Mouse (Mus musculus): ENCODE measurements around the gene Il27ra. TPM values are rescaled to one million over a fixed set of nuclear protein-coding genes. Genes with fewer than 3 reads are reported as not detected.
A peak's percentile ranks its signal among the peaks of the same experiment; 100 is the strongest.

Il27ra gene
- total RNA-seq, 2 experiments from 2014 or later: 0.49 to 0.52 TPM

DNA sequence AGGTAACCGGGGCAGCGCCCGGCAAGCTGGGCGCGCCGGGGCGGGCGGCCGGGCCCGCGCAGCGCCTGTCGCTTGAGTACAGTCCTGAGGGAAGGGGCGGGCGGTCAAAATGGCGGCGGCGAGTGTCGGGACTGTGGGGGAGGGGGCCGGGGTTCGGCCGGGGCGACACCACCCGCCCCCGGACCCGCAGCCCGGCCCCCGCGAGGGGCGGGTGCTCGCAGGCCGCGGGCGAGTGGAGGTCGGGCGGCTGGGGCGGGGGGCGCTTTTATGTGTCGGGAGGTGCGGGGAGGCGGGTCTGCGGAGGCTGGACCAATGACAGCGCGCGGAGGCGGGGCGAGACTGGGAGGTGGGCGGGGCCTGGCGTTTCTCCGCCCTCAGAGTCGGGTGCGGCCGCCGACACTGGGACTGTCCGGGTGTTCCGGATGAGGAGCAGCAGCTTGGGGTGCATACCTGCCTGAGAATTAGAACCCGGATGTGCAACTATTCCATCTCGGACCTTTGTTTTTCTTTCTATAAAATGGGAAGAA lies 24.7 kb upstream of the Il27ra start:
- intact Hi-C loops (cut with DNase I): loop anchor here (5.0 kb wide), 1 partner anchor 55 kb away; the partner anchor contains the start of gene 2210011C24Rik
- peak; percentile 94 for DNase-seq (ENCODE audit: low spot score in 2 of 2)

DNA sequence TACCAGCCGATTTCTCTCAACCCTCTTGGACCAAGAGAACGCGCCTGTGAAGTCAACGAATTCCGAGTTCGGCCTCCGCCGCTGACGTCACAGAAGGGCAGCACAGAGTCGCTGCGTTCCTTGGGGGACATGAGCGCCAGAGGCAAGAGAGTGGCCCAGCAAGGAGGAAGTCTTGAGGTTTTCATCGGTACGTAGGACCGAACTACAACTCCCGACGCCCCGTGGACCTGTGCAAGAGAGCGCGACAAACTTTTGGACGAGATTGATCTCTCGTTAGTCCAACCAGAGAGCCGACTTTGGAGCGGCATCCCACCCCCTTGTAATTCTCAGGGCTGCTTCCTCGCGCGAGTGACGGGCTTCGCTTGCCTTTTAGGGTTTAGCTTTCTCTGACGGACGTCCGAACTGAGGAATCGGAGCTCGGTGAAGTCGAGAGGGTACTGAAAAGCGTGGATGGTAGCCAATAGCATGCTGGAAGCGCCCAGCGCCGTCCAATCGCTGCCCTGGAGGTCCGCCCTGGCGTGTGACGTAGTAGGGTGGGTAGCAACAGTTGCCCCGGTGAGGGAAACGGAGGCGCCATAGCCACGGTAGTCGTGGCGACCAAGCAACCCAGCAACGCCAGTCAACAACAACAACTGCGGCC lies 24.0 kb upstream of the Il27ra start, which contains the start of gene Rfx1:
Gene Rfx1, plus strand, starts transcription at position 544 of the 640 bp plus-strand sequence.
- peak; percentile 99 to 100 for DNase-seq (ENCODE audit: low spot score in 2 of 2)
- intact Hi-C loops (cut with DNase I): loop anchor here (5.0 kb wide), 1 partner anchor 54 kb away; the partner anchor contains the start of gene 2210011C24Rik

DNA sequence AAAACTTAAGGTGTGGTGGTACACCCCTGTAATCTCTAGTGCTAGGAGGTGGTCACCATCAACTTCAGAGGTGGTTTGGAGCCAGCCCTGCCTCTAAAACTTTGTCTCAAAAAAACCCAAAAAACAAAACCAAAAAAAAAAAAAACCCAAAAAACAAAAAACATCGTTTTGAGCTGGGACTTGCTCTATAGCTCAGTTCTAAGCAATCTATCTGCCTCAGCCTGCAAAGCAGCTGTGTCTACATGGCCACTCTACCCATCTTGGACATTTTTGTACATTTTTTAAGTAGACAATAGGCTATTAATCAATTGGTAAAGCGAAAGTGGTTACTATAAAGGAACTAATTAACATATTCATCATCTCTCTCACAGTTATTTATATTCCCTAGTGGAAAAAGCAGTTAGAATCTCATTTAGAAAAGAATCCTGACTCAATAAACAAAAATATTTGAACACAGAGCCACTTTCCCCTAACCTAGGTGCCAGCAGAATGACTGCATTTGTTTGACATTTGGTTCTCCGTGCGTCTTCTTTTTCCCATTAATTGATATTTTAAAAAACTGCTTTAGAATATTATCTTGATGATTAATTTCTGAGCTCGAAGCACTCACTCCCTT lies 23.2 kb upstream of the Il27ra start:
- no peak for DNase-seq (ENCODE audit: low spot score in 2 of 2)
- intact Hi-C loops (cut with DNase I): loop anchor here (5.0 kb wide), 1 partner anchor 53 kb away; the partner anchor contains the start of gene 2210011C24Rik

DNA sequence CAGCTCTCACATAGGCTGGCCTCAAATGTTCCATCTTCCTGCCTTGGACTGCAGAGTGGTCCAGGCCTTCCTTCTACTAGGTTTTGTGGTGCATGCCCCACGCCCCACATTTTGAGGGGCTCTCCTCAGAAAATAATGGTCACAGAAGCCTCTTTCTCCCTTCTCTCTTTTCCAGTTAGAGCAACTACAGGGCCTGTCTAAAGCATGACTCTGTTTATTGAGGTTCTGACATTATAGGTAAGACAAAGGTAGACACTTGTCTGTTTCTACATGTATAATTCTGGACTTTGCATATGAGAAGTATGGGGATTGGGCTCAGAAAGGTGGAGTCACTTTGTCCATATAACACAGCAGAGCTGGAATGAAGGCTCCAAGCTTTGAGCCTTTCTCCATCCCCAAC lies 22.6 kb upstream of the Il27ra start, which contains the start of gene Gm10643:
Gene Gm10643, minus strand, starts transcription at position 101 of the 400 bp plus-strand sequence.
- DNase-seq (ENCODE audit: low spot score in 2 of 2): no peak
- intact Hi-C loops (cut with DNase I): loop anchor here (5.0 kb wide), 1 partner anchor 53 kb away; the partner anchor contains the start of gene 2210011C24Rik

DNA sequence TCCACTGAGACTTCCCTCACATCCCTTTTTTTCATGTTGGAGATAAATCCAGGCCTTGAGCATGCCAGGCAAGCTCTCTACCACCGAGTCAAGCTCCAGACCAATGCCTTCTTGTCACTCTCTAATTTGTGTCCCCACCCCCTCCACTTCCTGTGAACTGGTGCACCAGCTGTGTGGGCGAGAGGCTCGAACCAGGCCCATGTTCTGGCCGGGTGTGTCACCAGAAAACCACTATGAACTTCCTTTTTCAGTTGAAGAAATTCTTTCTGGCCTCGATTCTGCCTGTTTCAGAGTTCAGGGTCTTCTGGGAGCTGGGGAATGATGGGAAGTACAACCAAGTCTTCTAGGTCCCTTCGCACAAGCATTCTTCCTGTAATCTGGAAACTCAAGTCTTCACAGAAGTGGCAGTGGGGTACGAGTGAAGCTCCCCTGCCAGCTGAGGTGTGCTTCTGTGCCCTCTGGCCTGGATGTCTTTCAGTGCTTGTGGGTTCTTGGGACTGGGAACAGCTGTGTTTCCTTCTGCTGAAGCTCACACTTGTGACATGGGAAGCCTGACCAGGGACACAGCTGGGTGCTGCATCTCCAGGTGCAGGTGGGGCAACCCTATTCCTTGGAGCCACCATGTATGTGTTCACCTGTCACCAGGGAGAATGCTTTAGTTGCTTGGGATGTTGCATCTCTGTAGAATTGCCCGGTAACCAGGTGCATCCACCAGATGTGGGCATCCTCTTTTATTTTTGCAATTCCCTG lies 21.6 kb upstream of the Il27ra start:
- no peak for DNase-seq (ENCODE audit: low spot score in 2 of 2)
- intact Hi-C loops (cut with DNase I): no loop called here

DNA sequence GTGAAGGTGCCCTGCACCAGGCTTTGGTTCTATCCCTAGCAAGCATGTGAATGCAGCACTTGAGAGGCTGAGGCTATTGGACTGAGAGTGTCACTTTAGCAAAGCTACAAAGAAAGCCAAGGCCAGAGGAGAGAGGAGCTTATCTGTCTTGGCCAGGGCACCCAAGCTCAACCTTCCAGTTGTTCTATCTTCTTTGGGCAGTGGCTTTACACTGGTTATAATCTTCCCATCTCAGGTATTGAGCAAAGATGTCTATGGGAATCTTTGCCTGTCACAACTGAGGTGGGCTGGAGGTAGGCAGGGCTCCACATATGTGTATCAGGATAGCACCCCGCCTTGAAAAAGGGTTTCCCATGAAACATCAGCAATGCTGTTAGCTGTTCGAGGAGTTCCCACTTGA lies 17.9 kb upstream of the Il27ra start:
- no peak for DNase-seq (ENCODE audit: low spot score in 2 of 2)
- intact Hi-C loops (cut with DNase I): no loop called here

DNA sequence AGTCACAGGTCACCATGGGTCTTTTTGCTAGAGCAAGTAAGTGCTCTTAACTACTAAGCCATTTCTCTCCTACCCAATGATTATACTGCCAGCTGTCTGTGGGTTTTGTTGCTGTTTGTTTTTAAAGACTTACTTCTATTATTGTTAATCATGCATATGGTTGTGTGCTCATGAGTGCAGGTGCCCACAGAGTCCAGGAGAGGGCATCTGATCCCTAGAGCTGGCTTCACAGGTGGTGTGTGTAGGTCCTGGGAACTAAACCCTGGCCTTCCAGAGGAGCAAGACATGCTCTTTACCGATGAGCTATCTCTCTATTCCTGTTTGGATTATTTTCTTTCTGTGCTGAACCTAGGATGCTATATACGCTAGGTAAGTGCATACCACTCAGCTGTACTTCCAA lies 16.8 kb upstream of the Il27ra start:
- no peak for DNase-seq (ENCODE audit: low spot score in 2 of 2)
- intact Hi-C loops (cut with DNase I): no loop called here

DNA sequence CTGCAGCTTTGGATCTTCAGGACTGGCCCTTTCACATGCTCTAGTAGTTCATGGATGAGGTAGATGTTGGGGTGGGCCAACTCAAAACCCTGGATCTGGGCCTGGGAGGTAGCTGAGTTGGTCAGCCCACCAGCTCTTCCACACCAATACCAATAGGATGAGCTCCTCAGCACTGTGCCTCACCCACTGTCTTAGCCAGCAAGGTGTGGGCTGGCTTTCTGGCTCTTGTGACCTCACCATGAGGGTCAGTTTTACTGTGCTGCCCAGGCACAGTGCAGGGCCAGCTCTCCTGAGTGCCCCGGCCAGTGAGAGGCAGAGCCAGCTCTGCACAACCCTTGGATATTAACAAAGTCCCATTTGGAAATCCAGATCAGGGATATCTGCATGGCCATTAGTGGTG lies 15.4 kb upstream of the Il27ra start:
- intact Hi-C loops (cut with DNase I): no loop called here
- no peak for DNase-seq (ENCODE audit: low spot score in 2 of 2)

DNA sequence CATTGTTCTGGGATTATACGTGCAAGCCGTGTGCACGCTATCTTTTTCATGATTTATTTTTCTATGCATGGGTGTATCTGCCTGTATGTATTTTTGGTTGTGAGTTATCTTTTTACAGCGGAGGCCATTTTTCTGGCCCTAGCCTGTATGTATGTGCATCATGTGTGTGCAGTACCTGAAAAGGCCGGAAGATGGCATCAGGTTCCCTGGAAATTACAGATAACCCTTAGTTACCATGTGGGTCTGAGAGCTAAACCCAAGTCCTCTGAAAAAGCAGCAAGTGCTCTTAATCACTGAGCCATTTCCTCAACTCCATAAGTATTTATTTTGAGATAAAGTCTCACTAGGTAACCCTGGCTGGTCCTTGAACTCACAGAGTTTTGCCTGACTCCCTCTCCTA lies 10.8 kb upstream of the Il27ra start:
- intact Hi-C loops (cut with DNase I): no loop called here
- no peak for DNase-seq (ENCODE audit: low spot score in 2 of 2)

DNA sequence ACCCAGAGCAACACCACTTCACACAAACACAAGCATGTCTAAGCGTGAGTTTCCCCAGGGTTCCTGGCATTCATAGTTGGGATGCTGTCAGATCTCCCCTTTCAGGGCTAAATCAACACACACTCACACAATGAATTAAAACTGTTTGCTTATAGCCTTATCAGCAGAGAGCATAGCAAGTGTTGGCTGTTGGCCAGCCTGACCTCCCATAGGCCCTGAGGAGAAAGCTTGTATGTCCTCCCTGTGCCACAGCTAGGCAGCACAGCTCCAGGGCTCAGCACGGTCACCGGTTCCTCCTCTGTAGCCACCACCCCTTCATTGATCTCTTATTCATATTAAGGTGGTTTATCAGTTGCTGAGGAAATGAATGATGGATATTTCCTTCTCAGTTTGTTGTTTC lies 10.4 kb upstream of the Il27ra start:
- intact Hi-C loops (cut with DNase I): no loop called here
- no peak for DNase-seq (ENCODE audit: low spot score in 2 of 2)

DNA sequence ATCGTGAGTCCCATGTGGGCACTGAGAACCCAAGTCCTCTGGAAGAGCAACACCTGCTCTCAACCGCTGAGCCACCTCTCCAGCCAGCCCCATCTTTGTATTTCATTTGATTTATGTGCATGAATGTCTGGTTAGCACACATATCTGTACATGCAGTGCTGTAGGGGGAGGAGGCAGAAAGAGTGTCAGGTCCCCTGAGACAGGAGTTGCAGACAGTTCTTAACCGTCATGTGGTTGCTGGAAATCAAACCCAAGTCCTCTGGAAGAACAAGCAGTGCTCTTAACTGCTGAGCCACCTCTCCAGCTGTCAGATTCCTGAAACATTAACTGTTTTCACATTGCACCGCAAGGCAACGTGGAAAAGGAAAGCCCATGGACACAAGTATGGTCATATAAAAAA lies 5.8 kb upstream of the Il27ra start:
- intact Hi-C loops (cut with DNase I): no loop called here

DNA sequence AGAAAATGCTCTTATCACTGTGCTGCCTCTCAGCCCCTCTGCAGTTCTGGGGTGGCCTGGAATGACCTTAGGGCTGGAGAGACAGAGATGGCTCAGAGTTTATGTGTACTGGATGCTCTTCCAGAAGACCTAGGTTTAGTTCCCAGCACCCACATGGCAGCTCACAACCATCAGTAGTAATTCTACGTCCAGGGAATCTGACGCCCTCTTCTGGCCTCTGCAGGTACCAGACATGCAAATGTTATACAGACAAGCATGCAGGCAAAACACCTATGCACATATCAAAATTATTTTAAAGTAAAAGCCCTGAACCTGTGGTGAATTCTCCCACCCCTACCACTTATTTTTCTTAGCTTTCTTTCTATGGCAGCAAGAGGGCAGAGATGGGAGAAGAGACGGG lies 4.1 kb upstream of the Il27ra start:
- no peak for DNase-seq (ENCODE audit: low spot score in 2 of 2)
- intact Hi-C loops (cut with DNase I): no loop called here

More for the DNA sequence above, 5.8 kb upstream of the Il27ra start:
- no peak for DNase-seq (ENCODE audit: low spot score in 2 of 2)

DNA sequence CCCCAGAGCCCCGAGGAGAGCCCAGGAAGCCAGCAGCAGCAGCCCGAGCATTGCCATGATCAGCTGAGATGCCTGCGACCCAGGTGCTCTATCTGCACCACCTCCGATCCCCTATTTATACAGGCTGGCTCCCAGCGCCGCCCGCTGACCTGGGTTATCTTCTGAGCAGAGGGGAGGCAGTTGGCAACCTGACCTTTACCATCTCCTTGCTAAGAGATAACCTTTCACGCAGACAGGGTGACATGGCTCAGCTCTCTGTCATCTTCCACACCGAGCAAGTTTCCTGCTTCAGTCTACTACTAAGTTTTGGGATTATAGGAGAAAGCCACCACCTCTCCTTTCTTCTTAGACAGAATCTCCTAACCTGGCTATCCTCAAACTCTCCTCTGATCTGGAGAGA lies 2.5 kb upstream of the Il27ra start, which contains the start of gene Rln3:
Gene Rln3, minus strand, starts transcription at position 101 of the 400 bp plus-strand sequence.
- intact Hi-C loops (cut with DNase I): no loop called here
- DNase-seq (ENCODE audit: low spot score in 2 of 2): no peak

DNA sequence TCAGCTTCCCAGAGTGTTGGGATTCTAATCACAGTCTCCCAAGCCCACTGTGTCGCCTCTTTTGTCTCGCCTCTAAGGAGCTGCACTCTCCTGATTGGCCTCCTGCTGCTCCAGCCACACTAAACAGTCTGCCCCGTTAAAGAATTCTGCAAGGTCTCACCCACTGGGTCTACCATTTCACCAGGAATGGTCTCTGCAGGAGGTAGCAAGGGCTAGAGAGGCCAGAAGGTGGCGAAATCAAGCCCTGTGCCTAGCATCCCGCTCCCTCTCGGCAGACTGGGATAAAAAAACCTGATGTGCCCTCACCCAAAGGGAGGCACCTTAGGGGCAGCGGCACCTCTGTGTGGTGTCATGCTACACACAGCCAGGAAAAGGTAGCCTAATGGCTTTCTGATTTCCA lies 1.7 kb upstream of the Il27ra start:
- intact Hi-C loops (cut with DNase I): no loop called here
- DNase-seq (ENCODE audit: low spot score in 2 of 2): no peak

DNA sequence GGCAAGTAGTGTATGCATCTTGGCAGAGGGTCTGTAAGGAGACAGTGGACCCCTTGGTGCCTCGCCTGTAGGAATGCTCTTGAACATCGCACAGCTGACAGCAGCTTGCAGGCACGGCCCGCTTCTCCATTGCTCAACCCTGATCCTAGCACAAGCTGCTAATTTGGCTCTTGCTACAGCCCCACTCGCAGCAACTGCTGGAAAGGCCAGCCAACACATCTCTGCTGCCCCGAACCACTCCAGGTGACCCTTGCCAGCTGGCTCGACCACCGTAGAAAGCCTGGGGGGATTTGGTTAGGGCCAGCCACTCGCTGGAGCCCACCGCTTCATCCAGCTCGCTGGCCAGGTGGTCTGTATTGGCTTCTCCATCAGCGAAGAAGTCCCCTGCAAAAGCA lies 556 bp upstream of the Il27ra start:
- intact Hi-C loops (cut with DNase I): no loop called here
- no peak for DNase-seq (ENCODE audit: low spot score in 2 of 2)

DNA sequence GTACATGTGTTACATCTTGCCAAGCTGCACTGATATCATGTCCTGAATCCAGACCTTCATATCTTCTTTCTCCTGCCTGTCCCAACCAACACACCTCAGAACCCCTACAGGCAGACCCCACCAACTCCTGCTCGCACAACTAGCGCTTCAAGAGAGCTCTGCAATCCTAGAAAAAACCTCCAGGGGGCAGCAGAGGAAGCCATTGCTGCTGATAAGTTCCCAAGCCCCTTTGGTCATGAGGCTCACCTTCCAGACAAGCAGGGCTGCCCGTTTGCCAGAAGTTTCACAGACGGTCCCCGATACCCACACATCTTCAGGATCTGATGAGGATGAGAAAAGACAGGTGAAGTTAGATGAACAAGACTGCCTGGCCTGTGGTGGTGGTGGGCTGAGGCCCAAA lies 3.3 kb downstream of the Il27ra start:
- DNase-seq (ENCODE audit: low spot score in 2 of 2): peak; percentile 50 to 52
- intact Hi-C loops (cut with DNase I): loop anchor here (5.0 to 10.0 kb wide), 2 partner anchors 68 to 316 kb away; no protein-coding TSS in a partner anchor

DNA sequence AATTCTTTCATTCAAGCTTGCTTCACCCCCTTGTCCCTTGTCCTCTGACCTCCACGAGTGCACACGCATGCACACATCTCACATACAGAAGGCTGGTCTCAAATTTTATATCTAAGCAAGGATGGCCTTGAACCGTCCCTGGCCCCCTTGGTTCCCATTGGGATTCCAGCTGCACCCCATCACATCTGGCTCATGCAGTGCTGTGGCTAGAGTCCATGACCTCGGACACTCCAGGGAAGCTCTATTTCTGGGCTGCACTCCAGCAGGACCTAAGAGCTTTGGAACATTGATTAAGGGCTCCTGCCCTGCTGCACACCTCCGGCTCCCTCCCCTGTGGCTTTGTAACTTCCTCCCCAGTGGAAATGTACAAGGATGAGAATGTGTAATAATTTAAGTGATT lies 4.4 kb downstream of the Il27ra start:
- no peak for DNase-seq (ENCODE audit: low spot score in 2 of 2)
- intact Hi-C loops (cut with DNase I): loop anchor here (5.0 to 10.0 kb wide), 2 partner anchors 69 to 317 kb away; no protein-coding TSS in a partner anchor

DNA sequence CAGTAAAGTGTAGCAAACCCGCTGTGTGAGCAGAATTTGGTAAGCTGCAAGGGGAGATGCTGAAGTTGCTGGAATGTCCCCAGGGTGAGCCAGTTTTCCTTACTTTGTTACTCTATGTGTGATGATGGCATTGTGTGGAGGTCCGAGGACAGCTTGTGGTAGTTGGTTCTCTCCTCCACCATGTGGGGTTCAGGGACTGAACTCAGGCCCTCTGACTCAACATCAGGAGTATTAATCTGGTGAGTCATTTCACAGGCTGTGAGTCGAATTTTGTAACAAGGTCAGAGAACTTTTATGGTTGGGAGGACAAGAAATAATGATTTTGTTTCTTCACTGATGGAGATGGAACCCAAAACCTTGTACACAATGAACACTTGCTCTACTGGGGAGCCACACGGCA lies 9.6 kb downstream of the Il27ra start:
- no peak for DNase-seq (ENCODE audit: low spot score in 2 of 2)
- intact Hi-C loops (cut with DNase I): loop anchor here (10.0 kb wide), 1 partner anchor 322 kb away; no protein-coding TSS in a partner anchor

DNA sequence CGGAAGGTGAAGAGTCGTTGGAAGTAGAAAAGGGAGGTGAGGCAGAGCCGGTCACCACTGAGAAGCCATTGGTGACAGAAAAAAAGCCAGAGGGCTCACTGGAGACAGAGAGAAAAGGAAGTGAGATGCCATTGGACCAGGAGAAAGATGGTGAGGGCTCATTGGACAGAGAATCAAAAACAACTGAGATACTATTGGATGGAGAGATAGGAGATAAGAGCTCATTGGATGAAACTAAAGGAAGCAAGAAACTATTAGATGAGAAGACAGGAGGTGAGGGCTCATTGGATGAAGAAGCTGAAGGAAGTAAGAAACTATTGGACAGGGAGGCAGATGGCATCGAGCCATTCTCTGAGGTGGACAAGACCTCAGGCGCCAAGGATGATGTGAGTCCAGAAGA lies 13.1 kb downstream of the Il27ra start:
- DNase-seq (ENCODE audit: low spot score in 2 of 2): no peak
- intact Hi-C loops (cut with DNase I): no loop called here

DNA sequence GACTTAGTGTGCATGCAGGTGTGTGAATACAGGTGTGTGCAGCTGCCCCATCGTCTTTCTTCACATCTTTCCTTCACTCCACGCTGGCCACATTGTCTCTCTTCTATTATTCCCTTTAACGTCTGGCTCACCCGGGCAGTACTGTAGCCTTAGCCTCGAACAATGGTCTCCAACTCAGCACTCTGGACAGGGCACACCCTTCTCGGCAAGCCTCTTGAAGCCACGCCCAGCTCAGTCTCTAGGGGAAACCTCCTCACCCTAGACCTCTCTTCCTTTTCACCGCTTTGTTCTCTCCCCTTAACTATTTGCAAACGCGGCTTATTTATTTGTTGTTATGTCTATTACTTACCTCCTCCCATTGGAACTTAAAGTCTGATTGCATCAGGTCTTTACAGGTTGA lies 14.9 kb downstream of the Il27ra start:
- intact Hi-C loops (cut with DNase I): no loop called here
- no peak for DNase-seq (ENCODE audit: low spot score in 2 of 2)

Measured in left cerebral cortex, postnatal 36 days (tissue).